Mouse (Mus musculus) G1E-ER4 (cell line): ENCODE data around the gene Ap3d1. TPM values are rescaled to one million over a fixed set of nuclear protein-coding genes. Genes with fewer than 3 reads are reported as not detected.

Source experiments
- GATA1 ChIP-seq: IDR thresholded peaks from one replicate; pipeline ENCODE4 v1.8.0; 2012; ENCODE audit warnings: low read length, inconsistent platforms
- polyA plus RNA-seq: library from polyadenylated mRNA; stranded (reverse); fragments of >175 nt; gene quantifications from 2 replicates; pipeline ENCODE4 v1.2.3, GENCODE M21; 2012

Gene Ap3d1
- polyA plus RNA-seq, 1 experiment = 37.8 TPM

DNA sequence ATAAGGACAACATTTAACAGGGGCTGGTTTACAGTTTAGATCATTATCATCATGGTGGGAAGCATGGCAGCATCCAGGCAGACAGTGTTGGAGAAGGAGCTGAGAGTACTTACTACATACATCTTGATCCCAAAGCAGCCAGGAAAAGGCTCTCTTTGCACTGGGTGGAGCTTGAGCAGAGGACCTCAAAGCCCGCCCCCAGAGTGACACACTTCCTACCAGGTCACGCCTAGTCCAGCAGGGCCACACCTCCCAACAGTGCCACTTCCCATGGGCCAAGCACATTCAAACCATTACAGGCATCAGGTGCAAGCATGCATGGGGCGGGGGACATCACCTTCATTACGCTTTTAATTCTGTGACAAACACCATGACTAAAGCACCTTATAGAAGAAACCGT, 2.2 kb upstream of the Ap3d1 start:
- TF ChIP-seq GATA1 = no peak

DNA sequence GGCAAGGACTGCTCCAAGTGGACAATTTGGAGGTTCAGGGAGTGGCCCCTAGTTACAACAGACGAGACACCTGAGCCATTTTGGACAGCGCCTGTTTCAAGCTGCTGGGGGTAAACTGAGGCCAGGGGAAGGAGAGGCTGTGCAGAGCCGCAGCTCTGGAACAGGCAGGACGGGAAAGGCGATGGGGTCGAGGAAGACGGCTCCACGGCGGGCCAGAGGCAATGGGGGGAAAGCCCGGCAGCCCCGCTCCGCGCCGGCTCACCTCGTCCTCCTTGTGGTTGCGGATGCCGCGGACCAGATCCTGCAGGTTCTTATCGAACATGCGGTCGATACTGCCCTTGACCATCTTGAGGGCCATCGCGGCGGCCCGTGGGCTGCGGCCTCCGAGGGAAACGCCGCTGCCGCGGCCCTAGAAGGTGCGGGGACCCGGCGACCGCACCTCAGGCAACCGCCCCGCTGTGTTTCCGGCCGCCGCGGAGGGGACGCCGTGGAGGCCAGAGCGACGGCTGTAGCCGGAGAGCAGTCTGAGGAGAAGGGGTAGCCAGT, 357 bp downstream of the Ap3d1 start:
- no peak for TF ChIP-seq GATA1

DNA sequence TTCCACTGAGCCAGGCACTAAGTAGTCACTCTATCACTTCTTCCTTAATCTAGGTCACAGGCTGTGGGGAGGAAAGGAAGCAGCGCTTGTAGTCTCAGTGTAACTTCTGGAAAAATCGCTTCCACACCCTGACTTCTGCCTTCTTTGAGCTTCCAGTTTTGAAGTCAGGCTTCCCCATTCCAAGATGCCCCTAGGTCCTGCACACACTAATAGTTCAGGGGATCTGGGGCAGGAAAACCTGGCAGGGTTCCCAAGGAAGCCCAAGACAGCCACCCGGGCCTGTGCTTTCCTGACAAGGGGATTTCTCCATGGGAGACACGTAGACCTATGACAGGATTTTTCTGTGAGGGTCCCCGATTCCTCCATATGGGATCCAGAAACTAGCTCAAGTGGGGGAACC, 918 bp downstream of the Ap3d1 start:
- no peak for TF ChIP-seq GATA1

DNA sequence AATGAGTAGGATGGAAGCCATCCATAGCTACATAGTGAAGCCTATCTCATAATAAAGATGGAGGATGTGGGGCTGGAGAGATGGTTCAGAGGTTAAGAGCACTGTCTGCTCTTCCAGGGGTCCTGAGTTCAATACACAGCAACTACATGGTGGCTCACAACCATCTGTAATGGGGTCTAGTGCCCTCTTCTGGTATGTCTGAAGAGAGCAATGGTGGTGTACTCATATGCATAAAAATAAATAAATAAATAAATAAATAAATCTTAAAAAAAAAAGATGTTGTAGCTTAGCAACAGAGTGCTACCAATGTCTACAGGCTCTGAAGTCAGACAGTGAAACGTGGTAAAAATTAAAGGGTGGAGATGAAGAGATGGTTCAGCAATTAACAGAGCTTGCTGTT, 3.4 kb downstream of the Ap3d1 start:
- no peak for TF ChIP-seq GATA1

DNA sequence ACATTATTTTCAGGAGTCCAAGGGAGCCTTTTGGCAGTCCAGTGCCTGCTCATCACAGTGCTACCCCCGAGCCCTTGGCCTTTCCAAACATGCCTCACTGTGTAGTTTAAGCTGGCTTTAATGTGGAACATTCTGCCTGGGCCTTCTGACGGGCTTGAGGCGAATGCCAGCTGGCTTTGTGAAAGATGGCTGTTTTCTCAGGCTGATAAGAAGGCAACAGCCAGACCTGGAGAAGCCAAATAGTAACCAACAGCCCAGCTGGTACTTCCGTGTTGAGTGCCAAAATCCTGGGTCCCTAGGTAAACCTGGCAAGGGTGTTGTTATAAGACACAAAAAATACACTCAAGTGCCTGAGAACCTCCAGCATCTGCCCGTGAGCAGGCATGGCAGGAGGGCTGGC, 5.3 kb downstream of the Ap3d1 start:
- TF ChIP-seq GATA1 = no peak

DNA sequence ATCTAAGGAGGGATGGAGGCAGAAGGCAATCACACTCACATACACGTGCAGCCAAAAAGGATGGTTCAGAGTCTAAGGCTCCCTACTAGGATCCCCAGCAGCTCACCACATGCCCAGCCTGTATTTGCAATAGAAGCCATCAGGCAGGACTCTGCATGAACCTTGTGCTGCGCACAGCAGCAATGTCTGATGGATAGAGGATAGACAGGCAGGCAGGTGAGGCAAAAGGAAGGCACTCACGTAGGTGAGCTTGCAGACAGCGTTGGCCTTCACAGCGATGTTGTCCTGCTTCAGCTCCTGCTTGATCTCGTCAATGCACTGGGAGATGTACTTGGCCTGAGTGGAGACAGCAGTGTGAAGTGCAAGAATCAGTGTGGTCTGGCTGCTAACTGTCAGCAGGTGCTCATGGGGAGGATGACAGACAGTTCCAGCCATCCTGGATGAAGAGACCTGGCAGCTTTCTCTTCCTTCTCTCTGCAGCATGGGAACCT, 9.4 kb downstream of the Ap3d1 start:
- no peak for TF ChIP-seq GATA1

DNA sequence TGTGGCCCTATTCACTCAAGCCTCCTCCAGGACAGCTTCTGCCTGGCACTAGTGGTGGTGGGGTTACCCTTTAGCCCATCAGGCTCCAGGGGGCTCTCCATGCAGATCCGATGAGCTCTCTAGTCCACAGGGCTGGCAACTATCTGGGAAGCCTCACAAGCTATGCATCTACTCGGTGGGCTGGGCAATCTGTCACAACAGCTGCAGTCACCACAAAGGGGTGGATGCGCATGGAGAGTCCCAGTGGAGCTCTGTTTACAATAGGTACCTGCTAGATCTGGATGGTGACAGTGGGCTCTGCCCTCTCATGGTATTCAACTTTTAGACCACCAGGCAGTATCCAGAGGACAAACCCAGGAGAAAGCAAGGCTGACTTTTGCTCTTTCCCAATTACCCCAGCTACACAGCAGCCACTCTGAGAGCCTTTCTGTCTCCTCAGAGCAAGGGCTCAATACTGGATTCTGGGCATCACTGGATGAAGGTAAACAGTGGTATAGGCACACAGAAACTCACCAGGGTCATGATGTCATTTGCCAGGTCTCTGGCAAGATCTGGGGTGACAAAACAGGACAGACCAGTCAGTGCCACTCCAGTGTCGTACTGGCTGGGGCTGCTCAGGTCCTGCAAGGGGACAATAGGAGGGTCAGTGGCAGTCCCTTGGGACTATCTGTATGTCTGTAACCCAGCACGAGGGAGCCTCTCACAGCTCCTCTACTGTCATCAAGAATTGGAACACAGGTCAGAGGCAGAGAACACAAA, 14.5 kb downstream of the Ap3d1 start:
- no peak for TF ChIP-seq GATA1

DNA sequence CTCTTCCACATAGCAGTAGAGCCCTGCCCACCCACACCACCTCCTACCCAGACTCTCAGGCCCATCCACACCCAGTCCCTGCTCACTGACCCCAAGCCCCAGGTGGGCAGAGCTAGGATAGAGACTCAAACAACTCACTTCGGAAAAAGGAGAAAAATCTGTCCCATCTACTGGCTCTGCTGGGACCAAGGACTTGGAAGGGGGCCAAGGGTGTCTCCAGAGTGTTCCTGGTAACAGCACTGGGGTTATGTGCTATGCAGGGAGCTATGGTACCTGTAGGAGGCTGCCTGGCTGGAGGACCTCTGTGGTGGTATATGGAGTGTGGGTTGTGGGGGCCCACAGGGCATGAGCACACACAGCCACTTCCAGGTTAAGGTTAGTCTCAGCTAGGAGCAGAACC, 24.8 kb downstream of the Ap3d1 start:
- no peak for TF ChIP-seq GATA1

DNA sequence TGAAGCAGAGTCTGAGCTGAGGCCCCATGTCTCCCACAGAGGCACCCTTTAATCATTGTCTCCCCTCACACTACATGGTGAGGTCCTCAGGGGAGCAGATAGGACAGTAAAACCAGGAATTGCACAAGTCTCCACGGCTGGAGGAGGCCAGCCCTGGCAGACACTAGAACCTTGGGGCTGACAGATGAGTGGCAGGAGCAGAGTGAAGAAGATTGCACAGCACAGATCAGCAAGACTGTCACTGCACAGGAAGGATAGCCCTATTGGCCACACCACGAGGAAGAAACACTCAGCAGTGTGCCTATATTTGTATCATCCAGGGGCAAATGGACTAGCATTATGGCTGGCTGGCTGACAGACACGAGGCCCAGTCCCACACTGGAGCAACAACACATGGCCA, 31.2 kb downstream of the Ap3d1 start:
- TF ChIP-seq GATA1 = no peak

DNA sequence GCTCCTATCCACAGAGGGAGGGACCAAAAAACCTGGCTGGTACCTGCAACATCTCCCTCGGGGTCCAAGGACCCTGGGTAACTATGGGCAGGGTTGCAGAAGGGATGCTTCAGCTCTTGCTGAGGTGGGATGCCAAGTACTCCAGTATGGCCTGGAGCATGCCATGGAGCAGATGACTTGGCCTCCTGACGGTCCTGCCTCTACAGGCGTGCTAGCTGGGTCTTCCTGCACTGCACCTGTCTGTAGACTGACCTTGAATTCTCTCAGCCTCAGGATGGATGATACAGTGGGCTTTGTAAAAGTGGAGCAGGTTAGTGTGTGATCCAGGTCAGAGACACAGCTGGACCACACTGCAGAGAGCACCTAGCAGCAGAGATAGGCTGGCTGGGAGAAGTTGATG, 36.6 kb downstream of the Ap3d1 start:
- TF ChIP-seq GATA1 = no peak

DNA sequence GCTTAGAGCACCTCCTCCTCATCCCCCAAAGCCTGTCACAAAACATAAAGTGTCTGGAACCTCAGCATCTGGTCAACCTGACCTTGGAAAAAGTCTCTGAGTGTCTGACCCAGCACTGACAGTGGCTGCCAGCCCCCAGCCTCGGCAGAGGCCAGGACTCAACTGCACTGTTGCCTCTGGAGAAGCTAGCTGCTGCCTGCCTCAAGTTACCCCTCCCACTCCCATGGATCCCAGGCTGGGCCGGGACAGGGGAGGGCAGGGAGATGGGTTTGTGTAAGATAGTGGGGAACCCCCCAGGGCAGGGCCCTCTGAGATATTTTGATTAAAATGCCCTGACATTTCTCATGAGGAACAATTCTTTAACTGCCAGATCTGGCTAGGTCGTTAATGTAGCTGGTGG, 37.0 kb downstream of the Ap3d1 start:
- TF ChIP-seq GATA1 = no peak

DNA sequence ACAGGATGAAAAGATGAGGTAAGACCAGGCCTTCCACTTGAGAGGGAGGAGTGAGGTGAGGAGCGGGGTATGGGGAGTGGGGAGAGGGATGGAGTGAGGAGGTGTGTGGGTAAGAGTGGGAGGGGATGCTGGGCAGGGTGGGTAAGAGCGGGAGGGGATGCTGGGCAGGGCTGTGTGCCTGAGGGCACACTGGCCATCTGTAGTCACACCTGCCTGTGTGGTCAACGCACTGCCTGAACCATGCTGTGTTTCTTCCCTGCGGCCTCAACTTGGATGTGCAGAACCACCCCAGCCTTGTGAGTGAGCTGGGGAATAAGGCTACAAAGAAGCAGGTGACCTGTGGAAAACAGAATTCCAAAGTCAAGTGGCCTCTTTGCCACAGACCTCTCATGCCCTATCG, 37.6 kb downstream of the Ap3d1 start:
- TF ChIP-seq GATA1 = no peak

DNA sequence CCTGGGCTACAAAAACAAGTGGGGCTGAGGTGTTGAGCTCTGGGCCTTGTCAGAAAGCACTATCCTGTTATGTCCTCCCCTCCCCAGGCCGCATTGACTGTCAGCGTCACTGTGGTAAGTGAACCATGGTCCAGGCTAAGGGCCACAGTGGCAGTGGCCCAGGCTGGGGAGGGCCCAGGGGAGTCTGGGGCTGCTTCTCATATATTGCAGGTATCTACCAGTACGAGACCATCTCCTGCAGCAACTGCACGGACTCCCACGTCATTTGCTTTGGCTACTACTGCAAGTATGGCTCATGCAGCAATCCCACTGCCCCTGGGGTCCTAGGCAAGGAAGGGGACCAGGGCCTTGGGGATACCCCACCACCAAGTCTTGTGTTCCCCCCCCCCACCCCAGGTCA, 38.4 kb downstream of the Ap3d1 start:
- TF ChIP-seq GATA1 = no peak

DNA sequence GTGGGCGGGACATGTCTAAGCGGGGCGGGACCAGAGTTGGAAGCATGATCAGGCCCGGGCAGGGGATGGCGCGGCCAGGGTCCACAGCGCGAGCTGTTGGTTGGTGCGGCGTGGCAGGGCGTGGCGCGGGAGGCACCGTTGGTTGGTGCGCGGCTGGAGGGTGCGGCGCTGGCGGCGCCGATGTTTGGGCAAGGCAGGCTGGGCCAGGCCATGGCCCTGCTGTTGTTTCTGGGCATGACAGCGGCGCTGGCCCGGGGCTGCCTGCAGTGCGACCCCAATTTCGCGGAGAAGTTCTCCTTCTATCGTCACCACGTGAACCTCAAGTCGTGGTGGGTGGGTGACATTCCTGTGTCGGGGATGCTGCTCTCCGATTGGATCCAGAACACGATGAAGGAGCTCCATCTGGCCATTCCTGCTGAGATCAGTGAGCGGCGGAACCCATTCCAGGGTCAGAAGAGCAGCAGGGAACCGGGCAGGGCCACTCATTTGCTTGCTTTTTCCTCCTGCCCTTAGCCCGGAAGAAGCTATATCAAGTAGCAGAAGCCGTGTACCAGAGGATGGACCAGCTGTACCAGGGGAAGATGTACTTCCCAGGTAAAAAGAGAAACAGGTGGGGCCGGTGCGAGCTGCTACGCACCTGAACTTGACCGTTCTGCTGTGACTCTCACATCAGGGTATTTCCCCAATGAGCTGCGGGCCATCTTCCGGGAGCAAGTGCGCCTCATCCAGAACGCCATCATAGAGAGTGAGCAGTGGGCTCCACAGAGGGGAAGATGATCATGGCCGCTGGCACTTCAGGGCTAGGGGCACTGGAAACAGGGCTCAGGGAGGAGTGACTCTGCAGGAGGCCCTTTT, 39.3 kb downstream of the Ap3d1 start:
- no peak for TF ChIP-seq GATA1

DNA sequence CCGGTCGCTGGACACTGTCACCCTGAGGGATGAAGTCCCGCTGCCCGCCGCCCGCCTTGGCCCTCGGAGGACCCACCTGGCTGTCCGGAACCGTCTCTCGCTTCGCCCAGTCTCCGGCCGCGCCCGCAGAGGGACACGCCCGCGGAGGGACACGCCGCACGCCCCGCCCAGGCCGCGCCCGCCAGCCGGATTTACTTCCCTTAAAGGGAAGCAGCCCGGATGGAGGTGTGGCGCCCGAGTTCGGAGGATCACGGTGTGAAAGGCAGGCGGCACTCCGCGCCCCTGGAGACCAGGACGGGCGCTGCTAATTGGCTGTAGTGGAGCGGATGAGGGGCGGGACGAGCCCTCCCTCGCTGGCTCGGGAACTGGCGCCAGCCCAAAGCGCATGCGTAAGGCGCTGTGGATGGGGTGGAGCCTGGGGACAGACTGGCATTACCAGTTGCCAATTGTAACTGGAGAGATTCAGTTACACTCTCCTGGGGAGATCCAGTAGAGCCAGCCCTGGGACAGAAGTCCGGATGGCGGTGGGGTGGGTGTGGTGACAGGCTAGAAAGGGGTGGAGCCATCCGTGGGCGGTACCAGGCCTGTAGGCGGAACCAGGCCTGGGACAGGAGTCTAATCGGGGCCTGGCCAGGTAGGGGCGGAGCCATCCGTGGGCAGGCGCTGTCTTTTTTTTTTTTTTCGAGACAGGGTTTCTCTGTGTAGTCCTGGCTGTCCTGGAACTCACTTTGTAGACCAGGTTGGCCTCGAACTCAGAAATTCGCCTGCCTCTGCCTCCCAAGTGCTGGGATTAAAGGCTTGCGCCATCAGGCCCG, 40.1 kb downstream of the Ap3d1 start, which contains the start of the genes Mob3a and Izumo4:
TSS of gene Mob3a (minus strand) at position 257 of the 815 bp plus-strand sequence.
TSS of gene Izumo4 (plus strand) at position 464 of the 815 bp plus-strand sequence.
- no peak for TF ChIP-seq GATA1
